Mouse (Mus musculus): Measurements from ENCODE around the gene Arih1. TPM values are rescaled to one million over a fixed set of nuclear protein-coding genes. Genes with fewer than 3 reads are reported as not detected.

Gene Arih1
- polyA plus RNA-seq, 1 experiment: 16.9 TPM

- H3K27me3 ChIP-seq (replicated peaks; ENCODE audit: control insufficient read depth, insufficient read depth, low read length): no peaks in the 10 kb centered on the region
- no peak overlapping the region for H3K27ac ChIP-seq (ENCODE audit: insufficient read depth, low read depth, low read length)
- 50% methylated on average over 4 of the region's 4 CpGs for WGBS
- H3K36me3 ChIP-seq (ENCODE audit: control insufficient read depth, insufficient read depth, low read length): no peaks in the 10 kb centered on the region
- no peaks in the 10 kb centered on the region for H3K4me1 ChIP-seq (ENCODE audit: control insufficient read depth, insufficient read depth, low read length)
- H3K4me3 ChIP-seq (ENCODE audit: insufficient read depth, low read depth, low read length): no peak overlapping the region
- peak; percentile 78 for DNase-seq
- TF ChIP-seq POLR2A (IDR thresholded peaks at IDR 0.05; ENCODE audit: low read depth, low read length) (no peak), CTCF (conservative IDR thresholded peaks at IDR 0.05; ENCODE audit: insufficient read depth, insufficient read length, low read depth, low read length) (no peak)
These were observed 36.5 kb upstream of the Arih1 start for GRCm38 (mm10) chr9:59522906-59523305.

- no peak for DNase-seq
- no peaks in the 10 kb centered on the region for H3K27me3 ChIP-seq (replicated peaks; ENCODE audit: control insufficient read depth, insufficient read depth, low read length)
- H3K4me1 ChIP-seq (ENCODE audit: control insufficient read depth, insufficient read depth, low read length): no peaks in the 10 kb centered on the region
- no peaks in the 10 kb centered on the region for H3K36me3 ChIP-seq (ENCODE audit: control insufficient read depth, insufficient read depth, low read length)
- 92% methylated on average over 2 of the region's 2 CpGs for WGBS
- no peak for TF ChIP-seq CTCF (conservative IDR thresholded peaks at IDR 0.05; ENCODE audit: insufficient read depth, insufficient read length, low read depth, low read length)
- TF ChIP-seq POLR2A (IDR thresholded peaks at IDR 0.05; ENCODE audit: low read depth, low read length): no peak
- H3K27ac ChIP-seq (ENCODE audit: insufficient read depth, low read depth, low read length): no peak overlapping the region
- H3K4me3 ChIP-seq (ENCODE audit: insufficient read depth, low read depth, low read length): no peak overlapping the region
These were observed 33.0 kb upstream of the Arih1 start for GRCm38 (mm10) chr9:59519396-59519795.

GRCm38 (mm10) chr9:59518976-59519375, 32.6 kb upstream of the Arih1 start:
- H3K4me3 ChIP-seq (ENCODE audit: insufficient read depth, low read depth, low read length): no peak overlapping the region

GRCm38 (mm10) chr9:59517127-59517526, 30.7 kb upstream of the Arih1 start:
- no peaks in the 10 kb centered on the region for H3K36me3 ChIP-seq (ENCODE audit: control insufficient read depth, insufficient read depth, low read length)
- H3K27me3 ChIP-seq (replicated peaks; ENCODE audit: control insufficient read depth, insufficient read depth, low read length): no peaks in the 10 kb centered on the region
- peak; percentile 34; the same call in 1 of the 2 replicates for TF ChIP-seq CTCF (conservative IDR thresholded peaks at IDR 0.05; ENCODE audit: insufficient read depth, insufficient read length, low read depth, low read length)
- TF ChIP-seq POLR2A (IDR thresholded peaks at IDR 0.05; ENCODE audit: low read depth, low read length): no peak
- 56% methylated on average over 7 of the region's 7 CpGs for WGBS
- H3K4me3 ChIP-seq (ENCODE audit: insufficient read depth, low read depth, low read length): no peak overlapping the region
- no peaks in the 10 kb centered on the region for H3K4me1 ChIP-seq (ENCODE audit: control insufficient read depth, insufficient read depth, low read length)
- H3K27ac ChIP-seq (ENCODE audit: insufficient read depth, low read depth, low read length): no peak overlapping the region
- DNase-seq: no peak

More at GRCm38 (mm10) chr9:59518976-59519375, 32.6 kb upstream of the Arih1 start:
- 48% methylated on average over 5 of the region's 5 CpGs for WGBS
- TF ChIP-seq POLR2A (IDR thresholded peaks at IDR 0.05; ENCODE audit: low read depth, low read length) (no peak), CTCF (conservative IDR thresholded peaks at IDR 0.05; ENCODE audit: insufficient read depth, insufficient read length, low read depth, low read length) (no peak)
- H3K27ac ChIP-seq (ENCODE audit: insufficient read depth, low read depth, low read length): no peak overlapping the region
- DNase-seq: peak; percentile 57
- H3K27me3 ChIP-seq (replicated peaks; ENCODE audit: control insufficient read depth, insufficient read depth, low read length): no peaks in the 10 kb centered on the region
- H3K36me3 ChIP-seq (ENCODE audit: control insufficient read depth, insufficient read depth, low read length): no peaks in the 10 kb centered on the region
- no peaks in the 10 kb centered on the region for H3K4me1 ChIP-seq (ENCODE audit: control insufficient read depth, insufficient read depth, low read length)

GRCm38 (mm10) chr9:59515069-59515468, 28.7 kb upstream of the Arih1 start:
- 50% methylated on average over 3 of the region's 3 CpGs for WGBS
- Histone ChIP-seq H3K4me3 (ENCODE audit: insufficient read depth, low read depth, low read length) (no peak overlapping the region), H3K27me3 (replicated peaks; ENCODE audit: control insufficient read depth, insufficient read depth, low read length) (no peaks in the 10 kb centered on the region), H3K27ac (ENCODE audit: insufficient read depth, low read depth, low read length) (no peak overlapping the region), H3K36me3 (ENCODE audit: control insufficient read depth, insufficient read depth, low read length) (no peaks in the 10 kb centered on the region), H3K4me1 (ENCODE audit: control insufficient read depth, insufficient read depth, low read length) (no peaks in the 10 kb centered on the region)
- no peak for DNase-seq
- no peak for TF ChIP-seq POLR2A (IDR thresholded peaks at IDR 0.05; ENCODE audit: low read depth, low read length)
- TF ChIP-seq CTCF (conservative IDR thresholded peaks at IDR 0.05; ENCODE audit: insufficient read depth, insufficient read length, low read depth, low read length): no peak

GRCm38 (mm10) chr9:59512381-59512780, 26.0 kb upstream of the Arih1 start:
- Histone ChIP-seq H3K4me1 (ENCODE audit: control insufficient read depth, insufficient read depth, low read length) (no peaks in the 10 kb centered on the region), H3K4me3 (ENCODE audit: insufficient read depth, low read depth, low read length) (no peak overlapping the region), H3K27me3 (replicated peaks; ENCODE audit: control insufficient read depth, insufficient read depth, low read length) (no peaks in the 10 kb centered on the region), H3K27ac (ENCODE audit: insufficient read depth, low read depth, low read length) (no peak overlapping the region), H3K36me3 (ENCODE audit: control insufficient read depth, insufficient read depth, low read length) (no peaks in the 10 kb centered on the region)
- TF ChIP-seq CTCF (conservative IDR thresholded peaks at IDR 0.05; ENCODE audit: insufficient read depth, insufficient read length, low read depth, low read length) (no peak), POLR2A (IDR thresholded peaks at IDR 0.05; ENCODE audit: low read depth, low read length) (no peak)
- 42% methylated on average over 4 of the region's 4 CpGs for WGBS
- no peak for DNase-seq

- Histone ChIP-seq H3K4me3 (ENCODE audit: insufficient read depth, low read depth, low read length) (no peak overlapping the region), H3K27ac (ENCODE audit: insufficient read depth, low read depth, low read length) (no peak overlapping the region), H3K27me3 (replicated peaks; ENCODE audit: control insufficient read depth, insufficient read depth, low read length) (no peaks in the 10 kb centered on the region), H3K36me3 (ENCODE audit: control insufficient read depth, insufficient read depth, low read length) (no peaks in the 10 kb centered on the region), H3K4me1 (ENCODE audit: control insufficient read depth, insufficient read depth, low read length) (no peaks in the 10 kb centered on the region)
- TF ChIP-seq CTCF (conservative IDR thresholded peaks at IDR 0.05; ENCODE audit: insufficient read depth, insufficient read length, low read depth, low read length): no peak
- no peak for TF ChIP-seq POLR2A (IDR thresholded peaks at IDR 0.05; ENCODE audit: low read depth, low read length)
- DNase-seq: no peak
- 52% methylated on average over 1 of the region's 1 CpGs for WGBS
These were observed 21.7 kb upstream of the Arih1 start for GRCm38 (mm10) chr9:59508146-59508545.
